Mouse (Mus musculus): ENCODE measurements around the gene 1700123L14Rik.
"Not testable (repeated sequence)": the region's sequence is repeated elsewhere in the genome, so short reads cannot be mapped to it uniquely, and the experiment has no call there.

Gene 1700123L14Rik

GRCm38 (mm10) chr6:96165818-96166379 lies at the start of gene 1700123L14Rik:
TSS of gene 1700123L14Rik (minus strand) at chr6:96166243.
- in situ Hi-C loops (cut with MboI; ENCODE audit: low pct_unique_long_range_greater_than_20kb in 1 of 2, low sequenced_read_pairs in 2 of 2, unreplicated experiment in 1 of 2), result no loop called here

GRCm38 (mm10) chr6:96205395-96205794 lies 39.4 kb upstream of the 1700123L14Rik start:
- in situ Hi-C loops (cut with MboI; ENCODE audit: low pct_unique_long_range_greater_than_20kb in 1 of 2, low sequenced_read_pairs in 2 of 2, unreplicated experiment in 1 of 2), result no loop called here

GRCm38 (mm10) chr6:96198991-96199390 lies 32.9 kb upstream of the 1700123L14Rik start:
- in situ Hi-C loops (cut with MboI; ENCODE audit: low pct_unique_long_range_greater_than_20kb in 1 of 2, low sequenced_read_pairs in 2 of 2, unreplicated experiment in 1 of 2), result not testable (repeated sequence)

- in situ Hi-C loops (cut with MboI; ENCODE audit: low pct_unique_long_range_greater_than_20kb in 1 of 2, low sequenced_read_pairs in 2 of 2, unreplicated experiment in 1 of 2), result no loop called here
Observed at GRCm38 (mm10) chr6:96186517-96186916, 20.5 kb upstream of the 1700123L14Rik start.

GRCm38 (mm10) chr6:96183392-96183791 lies 17.3 kb upstream of the 1700123L14Rik start:
- in situ Hi-C loops (cut with MboI; ENCODE audit: low pct_unique_long_range_greater_than_20kb in 1 of 2, low sequenced_read_pairs in 2 of 2, unreplicated experiment in 1 of 2), result no loop called here

- in situ Hi-C loops (cut with MboI; ENCODE audit: low pct_unique_long_range_greater_than_20kb in 1 of 2, low sequenced_read_pairs in 2 of 2, unreplicated experiment in 1 of 2), result no loop called here
Observed at GRCm38 (mm10) chr6:96178530-96178929, 12.5 kb upstream of the 1700123L14Rik start.

- in situ Hi-C loops (cut with MboI; ENCODE audit: low pct_unique_long_range_greater_than_20kb in 1 of 2, low sequenced_read_pairs in 2 of 2, unreplicated experiment in 1 of 2), result no loop called here
Observed at GRCm38 (mm10) chr6:96173681-96174080, 7.6 kb upstream of the 1700123L14Rik start.

- in situ Hi-C loops (cut with MboI; ENCODE audit: low pct_unique_long_range_greater_than_20kb in 1 of 2, low sequenced_read_pairs in 2 of 2, unreplicated experiment in 1 of 2), result no loop called here
Observed at GRCm38 (mm10) chr6:96167031-96167430, 988 bp upstream of the 1700123L14Rik start.

GRCm38 (mm10) chr6:96165403-96165802 lies 640 bp downstream of the 1700123L14Rik start:
- in situ Hi-C loops (cut with MboI; ENCODE audit: low pct_unique_long_range_greater_than_20kb in 1 of 2, low sequenced_read_pairs in 2 of 2, unreplicated experiment in 1 of 2), result no loop called here

- in situ Hi-C loops (cut with MboI; ENCODE audit: low pct_unique_long_range_greater_than_20kb in 1 of 2, low sequenced_read_pairs in 2 of 2, unreplicated experiment in 1 of 2), result no loop called here
Observed at GRCm38 (mm10) chr6:96143326-96143725, 22.7 kb downstream of the 1700123L14Rik start.

- in situ Hi-C loops (cut with MboI; ENCODE audit: low pct_unique_long_range_greater_than_20kb in 1 of 2, low sequenced_read_pairs in 2 of 2, unreplicated experiment in 1 of 2), result no loop called here
Observed at GRCm38 (mm10) chr6:96116534-96117272, 49.3 kb downstream of the 1700123L14Rik start.

GRCm38 (mm10) chr6:96116148-96116533 lies 49.9 kb downstream of the 1700123L14Rik start:
- in situ Hi-C loops (cut with MboI; ENCODE audit: low pct_unique_long_range_greater_than_20kb in 1 of 2, low sequenced_read_pairs in 2 of 2, unreplicated experiment in 1 of 2), result no loop called here

Data from mouse embryonic stem cell (cell line).